In the genomic region with DNA sequence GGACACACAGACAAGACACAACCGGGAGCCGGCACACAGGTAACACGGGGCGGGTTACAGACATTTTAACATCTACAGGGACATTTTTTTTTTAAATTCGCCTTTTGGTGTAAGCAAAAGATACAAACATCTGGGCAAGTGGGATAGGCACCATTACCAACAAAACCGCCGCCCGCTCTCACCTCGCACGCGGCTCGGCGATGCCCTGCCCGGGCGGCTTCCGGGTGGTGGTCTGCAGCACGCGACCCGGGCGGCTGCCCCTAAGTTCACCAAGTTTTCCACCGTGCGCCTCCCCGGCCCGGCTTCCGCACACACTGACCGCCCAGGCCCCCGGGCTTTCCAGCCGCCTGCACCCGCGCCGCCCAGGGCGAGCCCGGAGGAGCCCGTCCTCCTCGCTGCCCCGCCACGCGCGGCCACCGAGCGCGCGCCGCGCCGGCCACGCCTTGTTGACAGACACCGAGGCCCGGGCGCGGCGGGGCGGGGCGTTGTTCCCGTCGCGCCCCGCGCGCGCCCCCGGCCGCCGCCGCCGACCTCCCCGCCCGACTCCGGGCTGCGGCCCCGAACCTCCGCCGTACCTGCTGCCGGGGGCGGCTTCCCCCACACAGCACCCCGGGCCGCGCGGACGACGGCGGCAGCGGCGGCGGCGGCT, we compare ENCODE assay signal across 8 mouse cellular contexts. TPM values are rescaled to one million over a fixed set of nuclear protein-coding genes. Genes with fewer than 3 reads are reported as not detected.
DNase-seq lines count a peak whose midpoint lies in the region; ATAC-seq and TF ChIP-seq lines count a peak whose summit lies in the region.

No protein-coding gene starts in this region.

- peak overlapping the region; percentile 83 to 93 (median 92) for H3K4me3 ChIP-seq in CH12.LX (replicated peaks in 1 of 3; ENCODE audit: low read depth in 2 of 3, low read length in 2 of 3, poor library complexity in 1 of 3)
- peak overlapping the region; percentile 82 for H3K4me3 ChIP-seq in forebrain, embryonic 10.5 days
- peak overlapping the region; percentile 93 for H3K4me3 ChIP-seq in heart, embryonic 16.5 days (ENCODE audit: low read length)
- H3K4me3 ChIP-seq in lung, adult 2 months (replicated peaks; ENCODE audit: extremely low read depth, low read depth, low read length) = peak overlapping the region; percentile 80
- H3K4me3 ChIP-seq in neural tube, embryonic 15.5 days (replicated peaks) = peak overlapping the region; percentile 96

- H3K79me2 ChIP-seq in CH12.LX (replicated peaks; ENCODE audit: control insufficient read depth, extremely low read depth, insufficient read depth, poor library complexity, severe bottlenecking) = peaks cover 34% of the 10 kb centered on the region

- dilution Hi-C loops in CH12.LX (cut with MboI; ENCODE audit: extremely low pct_ligation_motif_present, extremely low pct_unique_long_range_greater_than_20kb, low sequenced_read_pairs) = no loop called here

- no peak for TF ChIP-seq CTCF in CH12.LX (conservative IDR thresholded peaks at IDR 0.05 in 1 of 2, IDR thresholded peaks at IDR 0.05 in 1 of 2; ENCODE audit: low read depth in 2 of 2, low read length in 2 of 2)
- TF ChIP-seq CTCF in lung, adult 2 months (IDR thresholded peaks at IDR 0.05; ENCODE audit: insufficient read depth, low read length) = no peak

- peak; percentile 31; the same call in 1 of the 2 replicates for TF ChIP-seq POLR2A in CH12.LX (IDR thresholded peaks at IDR 0.05; ENCODE audit: low read depth, low read length)
- TF ChIP-seq POLR2A in lung, adult 2 months (IDR thresholded peaks at IDR 0.05; ENCODE audit: borderline replicate concordance, extremely low read depth, low read depth, low read length) = 0 out of 2 replicates have a peak, but pooled peaks have one; percentile 51

- 0% methylated on average over 49 of the region's 86 CpGs for WGBS in forebrain, embryonic 10.5 days
- under 1% methylated on average over 63 of the region's 86 CpGs for whole genome bisulfite sequencing in heart, embryonic 16.5 days
- WGBS in lung, adult 2 months = under 1% methylated on average over 78 of the region's 86 CpGs
- under 1% methylated on average over 45 of the region's 86 CpGs for WGBS in neural tube, embryonic 15.5 days

- TF ChIP-seq RAD21 in CH12.LX (IDR thresholded peaks at IDR 0.05; ENCODE audit: low read depth, low read length) = no peak

- H3K9me3 ChIP-seq in CH12.LX (replicated peaks; ENCODE audit: low read length) = no peaks in the 10 kb centered on the region
- H3K9me3 ChIP-seq in forebrain, embryonic 10.5 days = no peaks in the 10 kb centered on the region
- no peaks in the 10 kb centered on the region for H3K9me3 ChIP-seq in heart, embryonic 16.5 days (replicated peaks; ENCODE audit: control insufficient read depth, low read length)
- H3K9me3 ChIP-seq in neural tube, embryonic 15.5 days (replicated peaks) = no peaks in the 10 kb centered on the region

- H3K36me3 ChIP-seq in CH12.LX (replicated peaks in 1 of 2; ENCODE audit: control insufficient read depth in 1 of 2, insufficient read depth in 1 of 2, low read length in 1 of 2) = peaks cover 11 to 29% of the 10 kb centered on the region in 2 experiments
- H3K36me3 ChIP-seq in forebrain, embryonic 10.5 days (replicated peaks) = peaks cover 29% of the 10 kb centered on the region
- H3K36me3 ChIP-seq in heart, embryonic 16.5 days (ENCODE audit: control insufficient read depth, insufficient read depth) = peaks cover 5% of the 10 kb centered on the region; the same call in 1 of the 2 replicates
- H3K36me3 ChIP-seq in neural tube, embryonic 15.5 days = no peaks in the 10 kb centered on the region

- in situ Hi-C loops in CH12.LX (cut with MboI; ENCODE audit: low pct_ligation_motif_present, low pct_unique_long_range_greater_than_20kb, low sequenced_read_pairs) = no loop called here

- peak; percentile 87 for ATAC-seq in heart, embryonic 16.5 days (replicated peaks; ENCODE audit: extremely low read depth, insufficient read depth, low FRiP score)
- ATAC-seq in neural tube, embryonic 15.5 days (ENCODE audit: low FRiP score) = peak; percentile 89

- peak overlapping the region; percentile 98 for H3K27ac ChIP-seq in CH12.LX (ENCODE audit: insufficient read depth, low read depth)
- H3K27ac ChIP-seq in forebrain, embryonic 10.5 days = peak overlapping the region; percentile 99
- H3K27ac ChIP-seq in heart, embryonic 16.5 days (ENCODE audit: low read length) = peak overlapping the region; percentile 98
- H3K27ac ChIP-seq in neural tube, embryonic 15.5 days (replicated peaks) = peak overlapping the region; percentile 98

- H3K9ac ChIP-seq in CH12.LX (ENCODE audit: insufficient read depth, low read depth) = peak overlapping the region; percentile 95
- H3K9ac ChIP-seq in heart, embryonic 16.5 days (ENCODE audit: low read length) = peak overlapping the region; percentile 99
- H3K9ac ChIP-seq in neural tube, embryonic 15.5 days (replicated peaks) = peak overlapping the region; percentile 94

- 0 out of 2 replicates have a peak overlapping the region, but pooled peaks have one; percentile 29 for H3K4me2 ChIP-seq in CH12.LX (ENCODE audit: insufficient read depth, low read depth, poor library complexity, severe bottlenecking)
- peak overlapping the region; percentile 70 for H3K4me2 ChIP-seq in heart, embryonic 16.5 days (ENCODE audit: low read depth, low read length)
- H3K4me2 ChIP-seq in neural tube, embryonic 15.5 days = peak overlapping the region; percentile 78

- H3K27me3 ChIP-seq in CH12.LX (replicated peaks) = no peaks in the 10 kb centered on the region
- H3K27me3 ChIP-seq in forebrain, embryonic 10.5 days (ENCODE audit: poor library complexity, severe bottlenecking) = no peaks in the 10 kb centered on the region
- no peaks in the 10 kb centered on the region for H3K27me3 ChIP-seq in heart, embryonic 16.5 days (ENCODE audit: control insufficient read depth, insufficient read depth, low read length)
- no peaks in the 10 kb centered on the region for H3K27me3 ChIP-seq in neural tube, embryonic 15.5 days (replicated peaks)

- no peak for TF ChIP-seq EP300 in CH12.LX (IDR thresholded peaks at IDR 0.05; ENCODE audit: low read length)

- H3K4me1 ChIP-seq in CH12.LX (ENCODE audit: control insufficient read depth in 1 of 2, insufficient read depth in 2 of 2) = peaks cover 7 to 43% of the 10 kb centered on the region in 2 experiments; a peak in 3 of 4 replicates
- H3K4me1 ChIP-seq in forebrain, embryonic 10.5 days = peaks cover 26% of the 10 kb centered on the region
- peaks cover 13% of the 10 kb centered on the region for H3K4me1 ChIP-seq in heart, embryonic 16.5 days (ENCODE audit: control insufficient read depth, insufficient read depth, low read length)
- peaks cover 12% of the 10 kb centered on the region for H3K4me1 ChIP-seq in lung, adult 2 months (ENCODE audit: control insufficient read depth, insufficient read depth, low read length)
- H3K4me1 ChIP-seq in neural tube, embryonic 15.5 days = peaks cover 34% of the 10 kb centered on the region

- peak; percentile 58 for DNase-seq in CH12.LX (ENCODE audit: extremely low read depth)
- peak; percentile 53 for DNase-seq in c-Kit-positive CD71-negative TER-119-negative erythroid progenitor cells, embryonic 14.5 days (ENCODE audit: low read depth)
- peak; percentile 74 for DNase-seq in forebrain, embryonic 10.5 days (ENCODE audit: extremely low spot score, low spot score)
- DNase-seq in kidney, postnatal 36 days = peak; percentile 92 to 97
- peak; percentile 80 for DNase-seq in lung, adult 2 months
- peak; percentile 87 for DNase-seq in testis, postnatal 14 days (ENCODE audit: low spot score)

TF ChIP-seq in CH12.LX, 34 proteins besides CTCF, POLR2A, EP300 and RAD21 (continues in another document):
- peak; percentile 58 for TF ChIP-seq NELFE (IDR thresholded peaks at IDR 0.05; ENCODE audit: low read depth, low read length)
- no peak for TF ChIP-seq MAZ (IDR thresholded peaks at IDR 0.05; ENCODE audit: low read depth, low read length)
- TF ChIP-seq BHLHE40 (IDR thresholded peaks at IDR 0.05; ENCODE audit: low read depth, low read length) = peak; percentile 85
- peak; percentile 91 for TF ChIP-seq MXI1 (IDR thresholded peaks at IDR 0.05; ENCODE audit: low read depth, low read length)
- no peak for TF ChIP-seq ETS1 (conservative IDR thresholded peaks at IDR 0.05; ENCODE audit: low read depth, low read length)
- TF ChIP-seq JUND (conservative IDR thresholded peaks at IDR 0.05; ENCODE audit: low read depth, low read length) = no peak
- TF ChIP-seq SIN3A (IDR thresholded peaks at IDR 0.05; ENCODE audit: low read length) = peak; percentile 74
- TF ChIP-seq TBP (conservative IDR thresholded peaks at IDR 0.05; ENCODE audit: low read depth, low read length) = no peak
- TF ChIP-seq ZNF384 (IDR thresholded peaks at IDR 0.05; ENCODE audit: low read depth, low read length) = no peak
- no peak for TF ChIP-seq ZKSCAN1 (IDR thresholded peaks at IDR 0.05; ENCODE audit: borderline replicate concordance, low read depth, low read length)
- TF ChIP-seq USF1 (IDR thresholded peaks at IDR 0.05; ENCODE audit: low read depth, low read length) = no peak

RNA-seq across cellular contexts. Expression of a gene that starts 0.7 kb away (rescaled TPM):
- 21.4 and 22.6 TPM in 2 replicates for total RNA-seq in CH12.LX (2012; rRNA removed)
- 37.5 and 39.5 TPM in 2 replicates for total RNA-seq in CH12.LX (2014; rRNA removed)
- polyA plus RNA-seq in CH12.LX (2012; ENCODE audit: insufficient read length, low read depth) = 37.1 and 43.3 TPM in 2 replicates
- 13.8 TPM in 2 replicates for polyA plus RNA-seq in forebrain, embryonic 10.5 days (2016; fragmentation: Nextera tagmentation; extraction: Ambion mirVana)
- polyA plus RNA-seq in heart, embryonic 16.5 days (2015; fragmentation: Nextera tagmentation; extraction: Ambion mirVana) = 18.0 and 19.0 TPM in 2 replicates
- 82.7 and 123 TPM in 2 replicates for polyA plus RNA-seq in lung, adult 2 months (2012; rRNA removed)
- polyA plus RNA-seq in neural tube, embryonic 15.5 days (2015; fragmentation: Nextera tagmentation; extraction: Ambion mirVana) = 18.5 and 20.0 TPM in 2 replicates

RNA-seq across cellular contexts. Expression of a gene that starts 28.7 kb away (rescaled TPM):
- 27.0 and 29.2 TPM in 2 replicates for total RNA-seq in CH12.LX (2012; rRNA removed)
- 51.5 and 62.0 TPM in 2 replicates for total RNA-seq in CH12.LX (2014; rRNA removed)
- 33.5 and 34.7 TPM in 2 replicates for polyA plus RNA-seq in CH12.LX (2012; ENCODE audit: insufficient read length, low read depth)
- polyA plus RNA-seq in forebrain, embryonic 10.5 days (2016; fragmentation: Nextera tagmentation; extraction: Ambion mirVana) = 26.2 and 26.5 TPM in 2 replicates
- polyA plus RNA-seq in heart, embryonic 16.5 days (2015; fragmentation: Nextera tagmentation; extraction: Ambion mirVana) = 27.6 and 27.7 TPM in 2 replicates
- 26.1 and 26.9 TPM in 2 replicates for polyA plus RNA-seq in lung, adult 2 months (2012; rRNA removed)
- polyA plus RNA-seq in neural tube, embryonic 15.5 days (2015; fragmentation: Nextera tagmentation; extraction: Ambion mirVana) = 12.9 and 15.9 TPM in 2 replicates

RNA-seq across cellular contexts. Expression of a gene that starts 51.9 kb away (rescaled TPM):
- 0.88 and 1.6 TPM in 2 replicates for total RNA-seq in CH12.LX (2012; rRNA removed)
- 0.16 and 0.24 TPM in 2 replicates for total RNA-seq in CH12.LX (2014; rRNA removed)
- polyA plus RNA-seq in CH12.LX (2012; ENCODE audit: insufficient read length, low read depth) = 0.09 TPM in 1 of 2 replicates, not detected in the other
- polyA plus RNA-seq in forebrain, embryonic 10.5 days (2016; fragmentation: Nextera tagmentation; extraction: Ambion mirVana) = not detected in 2 replicates
- 0.07 TPM in 1 of 2 replicates, not detected in the other for polyA plus RNA-seq in heart, embryonic 16.5 days (2015; fragmentation: Nextera tagmentation; extraction: Ambion mirVana)
- 0.03 and 0.15 TPM in 2 replicates for polyA plus RNA-seq in lung, adult 2 months (2012; rRNA removed)
- polyA plus RNA-seq in neural tube, embryonic 15.5 days (2015; fragmentation: Nextera tagmentation; extraction: Ambion mirVana) = not detected in 2 replicates

Comparison
In these comparisons a context has a peak if more than half of its experiments do, and no peak if none do; other contexts are left out.
1. Peak in every context shown above with its lines: DNase-seq, ATAC-seq, H3K4me3 ChIP-seq and H3K27ac ChIP-seq.